Mouse (Mus musculus): ENCODE data around the gene Pate2. TPM values are rescaled to one million over a fixed set of nuclear protein-coding genes. Genes with fewer than 3 reads are reported as not detected.

Pate2 gene
- total RNA-seq, 1 experiment, result 1.2 TPM

- TF ChIP-seq MAFK (IDR thresholded peaks at IDR 0.05; ENCODE audit: insufficient read depth, low read depth, low read length), result no peak
- TF ChIP-seq CHD2 (IDR thresholded peaks at IDR 0.05; ENCODE audit: low read depth, low read length), result no peak
- no peak for TF ChIP-seq ZC3H11A (IDR thresholded peaks at IDR 0.05; ENCODE audit: borderline replicate concordance, low read depth, low read length)
- TF ChIP-seq HCFC1 (IDR thresholded peaks at IDR 0.05; ENCODE audit: borderline replicate concordance, insufficient read depth, low read length), result no peak
- TF ChIP-seq ZNF384 (IDR thresholded peaks at IDR 0.05; ENCODE audit: low read depth, low read length), result no peak
- peak; percentile 4 for DNase-seq (ENCODE audit: low read depth, low spot score)
- no peaks in the 10 kb centered on the region for H3K36me3 ChIP-seq (ENCODE audit: control insufficient read depth, insufficient read depth, low read length, poor library complexity, severe bottlenecking)
- no peak overlapping the region for H3K4me3 ChIP-seq (ENCODE audit: insufficient read depth in 1 of 2, low read depth in 1 of 2, low read length in 2 of 2, poor library complexity in 1 of 2, severe bottlenecking in 1 of 2)
- H3K9me3 ChIP-seq (ENCODE audit: control insufficient read depth, insufficient read depth, low read depth, low read length), result no peaks in the 10 kb centered on the region
- H3K9ac ChIP-seq (ENCODE audit: insufficient read depth, low read depth, low read length, poor library complexity, severe bottlenecking), result no peak overlapping the region
- no peak overlapping the region for H3K27ac ChIP-seq (ENCODE audit: insufficient read depth, low read depth, low read length, poor library complexity, severe bottlenecking)
- in situ Hi-C loops (cut with MboI; ENCODE audit: low sequenced_read_pairs in 2 of 2, unreplicated experiment in 2 of 2), result no loop called here
- no peaks in the 10 kb centered on the region for H3K4me1 ChIP-seq (ENCODE audit: control insufficient read depth in 2 of 2, insufficient read depth in 2 of 2, low read length in 2 of 2, poor library complexity in 1 of 2)
Observed at GRCm38 (mm10) chr9:35523541-35523940, 46.5 kb upstream of the Pate2 start.

- no peaks in the 10 kb centered on the region for H3K36me3 ChIP-seq (ENCODE audit: control insufficient read depth, insufficient read depth, low read length, poor library complexity, severe bottlenecking)
- H3K4me1 ChIP-seq (ENCODE audit: control insufficient read depth in 2 of 2, insufficient read depth in 2 of 2, low read length in 2 of 2, poor library complexity in 1 of 2), result no peaks in the 10 kb centered on the region
- peak; percentile 51; the same call in 1 of the 2 replicates for TF ChIP-seq ZC3H11A (IDR thresholded peaks at IDR 0.05; ENCODE audit: borderline replicate concordance, low read depth, low read length)
- TF ChIP-seq HCFC1 (IDR thresholded peaks at IDR 0.05; ENCODE audit: borderline replicate concordance, insufficient read depth, low read length), result no peak
- no peak for TF ChIP-seq MAFK (IDR thresholded peaks at IDR 0.05; ENCODE audit: insufficient read depth, low read depth, low read length)
- no peak for TF ChIP-seq CHD2 (IDR thresholded peaks at IDR 0.05; ENCODE audit: low read depth, low read length)
- TF ChIP-seq ZNF384 (IDR thresholded peaks at IDR 0.05; ENCODE audit: low read depth, low read length), result no peak
- no peak overlapping the region for H3K27ac ChIP-seq (ENCODE audit: insufficient read depth, low read depth, low read length, poor library complexity, severe bottlenecking)
- no peak overlapping the region for H3K9ac ChIP-seq (ENCODE audit: insufficient read depth, low read depth, low read length, poor library complexity, severe bottlenecking)
- in situ Hi-C loops (cut with MboI; ENCODE audit: low sequenced_read_pairs in 2 of 2, unreplicated experiment in 2 of 2), result no loop called here
- H3K9me3 ChIP-seq (ENCODE audit: control insufficient read depth, insufficient read depth, low read depth, low read length), result no peaks in the 10 kb centered on the region
- DNase-seq (ENCODE audit: low read depth, low spot score), result peak; percentile 37
- no peak overlapping the region for H3K4me3 ChIP-seq (ENCODE audit: insufficient read depth in 1 of 2, low read depth in 1 of 2, low read length in 2 of 2, poor library complexity in 1 of 2, severe bottlenecking in 1 of 2)
Observed at GRCm38 (mm10) chr9:35523941-35524411, 46.1 kb upstream of the Pate2 start.

- H3K9me3 ChIP-seq (ENCODE audit: control insufficient read depth, insufficient read depth, low read depth, low read length), result no peaks in the 10 kb centered on the region
- no peaks in the 10 kb centered on the region for H3K36me3 ChIP-seq (ENCODE audit: control insufficient read depth, insufficient read depth, low read length, poor library complexity, severe bottlenecking)
- no peak for DNase-seq (ENCODE audit: low read depth, low spot score)
- no peak overlapping the region for H3K27ac ChIP-seq (ENCODE audit: insufficient read depth, low read depth, low read length, poor library complexity, severe bottlenecking)
- H3K9ac ChIP-seq (ENCODE audit: insufficient read depth, low read depth, low read length, poor library complexity, severe bottlenecking), result no peak overlapping the region
- no peaks in the 10 kb centered on the region for H3K4me1 ChIP-seq (ENCODE audit: control insufficient read depth in 2 of 2, insufficient read depth in 2 of 2, low read length in 2 of 2, poor library complexity in 1 of 2)
- TF ChIP-seq MAFK (IDR thresholded peaks at IDR 0.05; ENCODE audit: insufficient read depth, low read depth, low read length) (no peak), ZNF384 (IDR thresholded peaks at IDR 0.05; ENCODE audit: low read depth, low read length) (no peak), ZC3H11A (IDR thresholded peaks at IDR 0.05; ENCODE audit: borderline replicate concordance, low read depth, low read length) (no peak), HCFC1 (IDR thresholded peaks at IDR 0.05; ENCODE audit: borderline replicate concordance, insufficient read depth, low read length) (no peak), CHD2 (IDR thresholded peaks at IDR 0.05; ENCODE audit: low read depth, low read length) (no peak)
- H3K4me3 ChIP-seq (ENCODE audit: insufficient read depth in 1 of 2, low read depth in 1 of 2, low read length in 2 of 2, poor library complexity in 1 of 2, severe bottlenecking in 1 of 2), result no peak overlapping the region
- in situ Hi-C loops (cut with MboI; ENCODE audit: low sequenced_read_pairs in 2 of 2, unreplicated experiment in 2 of 2), result no loop called here
Observed at GRCm38 (mm10) chr9:35529141-35529540, 40.9 kb upstream of the Pate2 start.

GRCm38 (mm10) chr9:35529796-35530195 is 40.3 kb upstream of the Pate2 start:
- no peaks in the 10 kb centered on the region for H3K4me1 ChIP-seq (ENCODE audit: control insufficient read depth in 2 of 2, insufficient read depth in 2 of 2, low read length in 2 of 2, poor library complexity in 1 of 2)
- in situ Hi-C loops (cut with MboI; ENCODE audit: low sequenced_read_pairs in 2 of 2, unreplicated experiment in 2 of 2), result loop anchor here in 1 of 2 experiments (10.0 kb wide), 1 partner anchor 245 kb away; no protein-coding TSS in a partner anchor
- H3K27ac ChIP-seq (ENCODE audit: insufficient read depth, low read depth, low read length, poor library complexity, severe bottlenecking), result no peak overlapping the region
- no peaks in the 10 kb centered on the region for H3K9me3 ChIP-seq (ENCODE audit: control insufficient read depth, insufficient read depth, low read depth, low read length)
- H3K4me3 ChIP-seq (ENCODE audit: insufficient read depth in 1 of 2, low read depth in 1 of 2, low read length in 2 of 2, poor library complexity in 1 of 2, severe bottlenecking in 1 of 2), result no peak overlapping the region
- no peak overlapping the region for H3K9ac ChIP-seq (ENCODE audit: insufficient read depth, low read depth, low read length, poor library complexity, severe bottlenecking)
- TF ChIP-seq MAFK (IDR thresholded peaks at IDR 0.05; ENCODE audit: insufficient read depth, low read depth, low read length), result no peak
- TF ChIP-seq ZC3H11A (IDR thresholded peaks at IDR 0.05; ENCODE audit: borderline replicate concordance, low read depth, low read length), result no peak
- no peak for TF ChIP-seq HCFC1 (IDR thresholded peaks at IDR 0.05; ENCODE audit: borderline replicate concordance, insufficient read depth, low read length)
- TF ChIP-seq CHD2 (IDR thresholded peaks at IDR 0.05; ENCODE audit: low read depth, low read length), result no peak
- TF ChIP-seq ZNF384 (IDR thresholded peaks at IDR 0.05; ENCODE audit: low read depth, low read length), result no peak
- H3K36me3 ChIP-seq (ENCODE audit: control insufficient read depth, insufficient read depth, low read length, poor library complexity, severe bottlenecking), result no peaks in the 10 kb centered on the region
- no peak for DNase-seq (ENCODE audit: low read depth, low spot score)

Measured in ES-E14 (cell line).